Mouse (Mus musculus): ENCODE results near the gene Spint2.
A peak's percentile ranks its signal among the peaks of the same experiment; 100 is the strongest.
"Not testable (repeated sequence)": the region's sequence is repeated elsewhere in the genome, so short reads cannot be mapped to it uniquely, and the experiment has no call there.

The Spint2 gene

GRCm38 (mm10) chr7:29246619-29247313, 34.9 kb downstream of the Spint2 start:
- no peak for ATAC-seq (ENCODE audit: insufficient number of reproducible peaks, low FRiP score, low TSS enrichment)

DNA sequence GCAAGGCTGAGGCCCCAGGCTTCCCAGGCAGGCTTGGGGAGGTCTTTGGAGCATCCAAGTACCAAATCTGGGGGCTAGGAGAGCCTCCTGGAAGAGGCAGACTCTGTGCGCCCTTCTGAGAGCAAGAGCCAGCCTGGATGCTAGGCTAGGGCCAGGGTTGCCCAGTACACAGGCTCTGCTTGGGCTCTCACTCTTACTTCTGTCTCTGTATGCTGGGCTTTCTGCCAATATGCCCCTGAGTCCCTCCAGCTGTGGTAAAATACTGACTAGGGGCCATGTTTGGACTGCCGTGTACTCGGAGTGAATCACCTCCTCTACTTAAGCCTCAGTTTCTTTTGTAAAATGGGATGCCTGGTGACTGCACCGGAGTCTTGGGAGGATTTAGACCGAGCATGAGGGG, 35.7 kb downstream of the Spint2 start:
- ATAC-seq (ENCODE audit: insufficient number of reproducible peaks, low FRiP score, low TSS enrichment) = no peak

- ATAC-seq (ENCODE audit: insufficient number of reproducible peaks, low FRiP score, low TSS enrichment) = no peak
These were observed 36.8 kb downstream of the Spint2 start for GRCm38 (mm10) chr7:29244732-29245416.

- ATAC-seq (ENCODE audit: insufficient number of reproducible peaks, low FRiP score, low TSS enrichment) = peak; percentile 96
These were observed 43.4 kb downstream of the Spint2 start, which contains the start of gene Yif1b for GRCm38 (mm10) chr7:29238019-29238967. Gene Yif1b, plus strand, starts transcription at chr7:29238329.

GRCm38 (mm10) chr7:29237596-29237995, 44.1 kb downstream of the Spint2 start:
- ATAC-seq (ENCODE audit: insufficient number of reproducible peaks, low FRiP score, low TSS enrichment) = not testable (repeated sequence)

DNA sequence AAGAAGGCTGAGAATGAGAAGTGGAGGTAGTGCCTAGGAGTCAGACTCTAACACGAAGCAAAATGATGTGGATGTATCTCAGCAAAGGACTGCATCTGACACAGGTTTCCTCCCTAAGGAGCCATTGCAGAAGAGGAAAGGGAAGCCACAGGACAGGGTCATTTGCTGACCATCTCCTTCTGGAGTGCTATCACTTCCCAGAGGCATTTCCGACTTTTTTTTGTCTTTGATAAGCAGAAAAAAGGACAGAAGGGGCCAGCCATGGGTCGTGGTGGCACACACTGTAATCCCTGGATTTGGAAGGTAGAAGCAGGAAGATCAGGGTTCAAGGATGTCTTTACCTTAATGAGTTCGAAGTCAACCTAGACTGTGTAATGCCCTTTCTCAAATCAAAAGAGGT, 45.1 kb downstream of the Spint2 start:
- ATAC-seq (ENCODE audit: insufficient number of reproducible peaks, low FRiP score, low TSS enrichment) = no peak

DNA sequence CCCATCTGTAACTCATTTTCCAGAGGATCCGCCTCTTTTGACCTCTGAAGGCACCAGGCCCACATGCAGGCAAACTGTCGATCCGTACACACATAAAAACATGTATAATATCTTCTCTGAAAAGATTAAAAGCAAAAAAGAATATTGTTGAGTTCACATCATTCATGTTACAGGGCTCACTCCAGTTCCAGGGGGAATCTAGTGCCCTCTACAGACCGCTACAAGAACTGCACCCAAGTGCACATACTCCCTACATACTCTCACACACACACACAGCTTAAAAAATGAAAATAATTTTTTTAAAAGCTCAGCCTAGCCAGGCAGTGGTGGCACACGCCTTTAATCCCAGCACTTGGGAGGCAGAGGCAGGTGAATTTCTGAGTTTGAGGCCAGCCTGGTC, 47.1 kb downstream of the Spint2 start:
- ATAC-seq (ENCODE audit: insufficient number of reproducible peaks, low FRiP score, low TSS enrichment) = no peak

DNA sequence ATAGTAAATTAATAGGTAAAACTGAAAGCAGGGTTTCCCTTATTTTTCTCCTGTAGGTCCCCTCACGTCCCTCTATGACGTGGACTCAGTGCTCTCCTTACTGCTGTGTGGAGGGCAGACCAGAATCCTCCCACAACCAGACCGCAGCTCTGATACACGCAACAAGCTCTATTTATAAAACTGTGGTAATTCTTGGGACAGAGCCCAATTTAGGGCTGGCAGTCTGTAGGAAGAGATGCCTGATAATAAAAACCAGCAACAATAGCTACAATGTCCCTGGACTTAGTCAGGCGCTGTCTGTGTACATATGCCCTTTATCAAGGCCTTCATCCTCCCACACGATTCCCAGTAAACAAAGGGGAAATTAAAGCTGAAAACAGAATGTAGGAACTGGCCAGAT, 48.0 kb downstream of the Spint2 start:
- ATAC-seq (ENCODE audit: insufficient number of reproducible peaks, low FRiP score, low TSS enrichment) = no peak

DNA sequence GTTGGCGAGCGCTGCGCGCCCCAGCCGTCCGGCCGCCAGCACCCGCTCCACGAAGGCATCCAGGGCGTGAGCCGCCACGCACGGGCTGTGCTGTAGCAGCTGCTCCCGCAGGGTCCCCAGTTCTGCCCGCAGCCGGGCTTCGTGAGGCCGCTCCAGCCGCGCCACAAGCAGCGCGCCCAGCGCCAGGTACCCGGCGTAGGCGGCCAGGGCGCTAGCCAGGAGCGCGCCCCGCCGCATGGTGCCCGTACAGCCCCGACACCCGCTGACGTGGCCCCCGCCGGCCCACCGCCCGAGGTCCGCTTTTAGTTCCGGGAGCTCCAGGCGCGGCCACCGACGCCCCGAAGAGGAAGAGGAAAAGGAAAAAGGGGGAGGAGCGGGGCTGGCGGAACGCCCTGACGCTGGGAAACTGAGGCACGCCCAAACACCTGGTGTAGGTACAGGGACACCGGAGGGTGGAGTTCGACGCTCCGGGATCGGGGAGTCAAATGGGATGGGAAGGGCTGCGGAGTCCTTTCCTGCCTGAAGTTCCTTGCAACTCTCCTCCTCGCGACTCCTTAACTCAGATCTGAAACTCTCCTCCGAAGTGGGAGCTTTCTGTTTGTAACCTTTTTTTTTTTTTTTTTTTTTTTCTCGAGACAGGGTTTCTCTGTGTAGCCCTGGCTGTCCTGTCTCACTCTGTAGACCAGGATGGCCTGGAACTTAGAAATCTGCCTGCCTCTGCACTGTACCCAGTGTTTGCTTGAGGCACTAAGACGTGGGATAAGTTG, 49.3 kb downstream of the Spint2 start, which contains the start of gene Kcnk6:
Gene Kcnk6 (minus strand): TSS at position 269 of the 767 bp plus-strand sequence.
- no peak for ATAC-seq (ENCODE audit: insufficient number of reproducible peaks, low FRiP score, low TSS enrichment)

DNA sequence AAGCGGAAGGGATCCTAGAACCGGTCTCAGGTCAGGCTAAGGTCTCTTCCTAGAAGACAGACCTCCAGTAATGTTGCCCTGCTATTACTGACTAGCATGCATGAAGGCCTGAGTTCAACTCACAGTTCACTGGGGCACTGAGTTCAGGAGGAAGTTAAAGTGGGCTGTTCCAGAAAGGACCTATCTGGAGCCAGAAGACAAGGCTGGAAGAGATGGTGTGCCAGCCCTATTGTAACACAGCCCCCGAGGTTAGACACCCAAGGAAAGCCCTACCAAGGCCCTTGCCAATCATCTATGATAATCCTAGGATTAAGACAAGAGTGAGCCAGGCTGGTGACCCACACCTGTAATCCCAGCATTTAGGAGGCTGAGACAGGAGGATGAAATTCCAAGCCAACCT, 50.2 kb downstream of the Spint2 start:
- ATAC-seq (ENCODE audit: insufficient number of reproducible peaks, low FRiP score, low TSS enrichment) = no peak

DNA sequence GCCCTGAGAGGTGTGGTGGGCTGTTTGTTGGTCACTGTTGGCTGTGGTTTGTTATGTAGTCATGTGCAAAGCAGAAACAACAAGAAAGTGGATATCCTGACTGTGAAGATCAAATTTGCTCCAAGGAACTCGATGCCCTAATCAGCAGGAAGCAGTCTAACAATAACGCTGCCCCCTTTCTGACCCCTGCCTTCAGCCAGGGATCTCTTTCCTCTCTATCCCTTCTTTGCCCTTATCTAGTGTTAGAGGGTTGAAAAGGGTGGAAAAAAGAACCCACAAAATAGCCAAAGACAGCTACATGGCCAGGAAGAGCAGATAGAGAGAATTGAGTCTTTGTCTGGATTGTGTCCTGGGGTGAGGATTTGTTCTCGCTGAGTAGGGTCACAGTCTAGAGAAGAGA, 51.2 kb downstream of the Spint2 start:
- ATAC-seq (ENCODE audit: insufficient number of reproducible peaks, low FRiP score, low TSS enrichment) = no peak

DNA sequence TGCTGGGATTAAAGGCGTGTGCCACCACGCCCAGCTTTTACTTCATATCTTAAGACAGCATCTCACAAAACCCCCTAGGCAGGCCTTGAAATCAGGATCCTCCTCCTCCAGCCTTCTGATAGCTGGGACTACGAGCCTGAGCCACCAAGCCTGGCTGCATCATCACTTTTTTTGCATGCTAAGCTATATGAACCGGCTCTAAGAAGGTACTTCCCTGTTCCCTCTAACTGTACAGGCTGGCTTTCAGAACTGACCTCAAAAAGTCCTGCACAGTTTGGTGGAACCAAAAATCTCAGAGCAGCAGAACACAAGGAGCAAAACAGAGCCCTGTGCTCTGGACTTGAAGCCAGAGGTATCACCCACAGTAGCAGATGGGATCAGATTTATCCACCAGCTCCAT, 53.5 kb downstream of the Spint2 start:
- no peak for ATAC-seq (ENCODE audit: insufficient number of reproducible peaks, low FRiP score, low TSS enrichment)

DNA sequence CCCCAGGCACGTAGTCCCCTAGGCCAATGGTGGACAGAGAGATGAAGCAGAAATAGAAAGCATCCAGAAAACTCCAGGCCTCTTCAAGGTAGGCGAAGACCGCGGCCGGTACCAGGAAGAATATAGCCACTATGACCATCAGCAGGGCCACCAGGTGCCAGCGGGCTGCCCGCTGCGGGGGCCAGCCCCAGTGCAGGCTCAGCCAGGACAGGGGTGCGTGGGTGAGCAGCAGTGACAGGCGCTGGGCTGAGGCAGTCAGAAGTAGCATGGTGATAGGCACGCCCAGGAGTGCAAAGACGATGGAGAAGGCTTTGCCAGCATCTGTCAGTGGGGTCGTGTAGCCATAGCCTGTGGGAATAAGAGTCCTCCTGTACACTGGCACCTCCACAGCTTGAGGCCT, 56.2 kb downstream of the Spint2 start:
- ATAC-seq (ENCODE audit: insufficient number of reproducible peaks, low FRiP score, low TSS enrichment) = no peak

- ATAC-seq (ENCODE audit: insufficient number of reproducible peaks, low FRiP score, low TSS enrichment) = no peak
These were observed 56.8 kb downstream of the Spint2 start for GRCm38 (mm10) chr7:29224756-29225394.

- ATAC-seq (ENCODE audit: insufficient number of reproducible peaks, low FRiP score, low TSS enrichment) = no peak
These were observed 66.9 kb downstream of the Spint2 start for GRCm38 (mm10) chr7:29214846-29215245.

GRCm38 (mm10) chr7:29214236-29214635, 67.5 kb downstream of the Spint2 start:
- no peak for ATAC-seq (ENCODE audit: insufficient number of reproducible peaks, low FRiP score, low TSS enrichment)

DNA sequence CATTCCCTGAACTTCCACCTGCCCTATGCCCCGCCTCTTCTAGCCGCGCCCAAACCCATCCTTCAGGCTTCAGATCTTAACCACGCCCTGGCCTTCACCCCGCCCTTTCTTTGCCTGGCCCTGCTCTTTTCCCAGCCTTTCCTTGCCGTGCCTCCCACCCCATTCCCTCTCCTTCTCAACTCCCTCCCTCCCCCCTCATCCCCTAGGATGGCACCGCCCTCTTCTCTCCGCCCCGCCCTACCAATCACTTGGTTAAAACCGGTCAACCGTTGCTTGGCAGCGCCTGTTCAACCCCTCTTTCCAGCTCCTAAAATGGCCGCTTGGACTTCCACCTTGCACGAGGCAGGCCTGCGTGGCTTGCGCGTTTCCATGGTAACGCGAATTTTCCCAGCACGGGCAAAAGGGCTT, 68.0 kb downstream of the Spint2 start, which contains the start of gene Catsperg1:
Gene Catsperg1 (minus strand): TSS at position 361 of the 408 bp plus-strand sequence.
- no peak for ATAC-seq (ENCODE audit: insufficient number of reproducible peaks, low FRiP score, low TSS enrichment)

DNA sequence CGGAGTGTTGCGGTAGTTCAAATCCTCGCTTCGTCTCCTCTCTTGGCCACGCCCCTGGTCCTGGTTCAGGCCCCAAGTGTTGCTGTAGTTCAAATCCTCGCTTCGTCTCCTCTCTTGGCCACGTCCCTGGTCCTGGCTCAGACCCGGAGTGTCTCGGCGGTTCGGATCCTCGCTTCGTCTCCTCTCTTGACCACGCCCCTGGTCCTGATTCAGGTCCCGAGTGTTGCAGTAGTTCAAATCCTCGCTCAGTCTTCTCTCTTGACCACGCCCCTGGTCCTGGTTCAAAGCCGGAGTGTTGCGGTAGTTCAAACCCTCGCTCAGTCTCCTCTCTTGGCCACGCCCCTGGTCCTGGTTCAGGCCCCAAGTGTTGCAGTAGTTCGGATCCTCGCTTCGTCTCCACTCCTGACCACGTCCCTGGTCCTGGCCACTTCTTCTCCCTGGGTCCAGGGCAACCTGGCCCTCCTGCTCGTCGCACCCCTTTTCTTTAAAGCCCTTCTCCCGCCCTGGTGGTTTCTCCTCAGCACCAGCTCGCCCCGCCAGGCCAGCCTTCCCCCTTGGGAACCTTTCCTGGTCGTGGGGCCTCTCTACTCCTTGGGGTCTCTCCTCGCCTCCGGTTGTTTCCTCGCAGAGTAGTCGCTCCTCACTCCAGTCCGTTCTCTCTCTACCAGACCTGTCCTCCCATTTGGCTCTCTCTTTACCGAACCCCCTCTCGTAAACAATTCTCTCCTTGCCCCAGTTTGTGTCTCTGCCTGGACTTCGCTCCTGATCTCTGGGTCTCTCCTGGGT, 68.7 kb downstream of the Spint2 start:
- ATAC-seq (ENCODE audit: insufficient number of reproducible peaks, low FRiP score, low TSS enrichment) = not testable (repeated sequence)

Measured in cerebellum, adult (tissue).